Mouse (Mus musculus): ENCODE data around the gene Nckap5l. TPM values are rescaled to one million over a fixed set of nuclear protein-coding genes. Genes with fewer than 3 reads are reported as not detected.
A peak's percentile ranks its signal among the peaks of the same experiment; 100 is the strongest.

Gene Nckap5l
- polyA plus RNA-seq (2015; fragmentation: Nextera tagmentation; extraction: Ambion mirVana): 5.2 and 6.0 TPM in 2 replicates

GRCm38 (mm10) chr15:99457606-99458401 lies at the start of gene Nckap5l:
TSS of gene Nckap5l (minus strand) at chr15:99457748.
- ATAC-seq: peak; percentile 95
- peak within 1 kb of the TSS; percentile 76 for H3K4me3 ChIP-seq (ENCODE audit: low read depth, low read length)
- H3K27me3 ChIP-seq (replicated peaks; ENCODE audit: insufficient read depth, low read length): no peaks in the 10 kb centered on the region
- 1% methylated on average over 42 of the region's 45 CpGs for WGBS
- TF ChIP-seq EP300 (IDR thresholded peaks at IDR 0.05): no peak
- TF ChIP-seq CTCF (IDR thresholded peaks at IDR 0.05): no peak
- peak; percentile 96 for DNase-seq (ENCODE audit: low spot score)
- H3K9ac ChIP-seq (replicated peaks; ENCODE audit: low read depth): peak within 1 kb of the TSS; percentile 58
- peak within 1 kb of the TSS; percentile 90 for H3K4me2 ChIP-seq (replicated peaks; ENCODE audit: low read depth, low read length)
- no peaks in the 10 kb centered on the region for H3K9me3 ChIP-seq (ENCODE audit: low read length)
- H3K36me3 ChIP-seq (ENCODE audit: insufficient read depth, low read length): no peaks in the 10 kb centered on the region
- H3K4me1 ChIP-seq (ENCODE audit: insufficient read depth, low read depth, low read length): peaks cover 3% of the 10 kb centered on the region; the same call in 1 of the 2 replicates
- H3K27ac ChIP-seq (ENCODE audit: low read length): peak within 1 kb of the TSS; percentile 89

- Histone ChIP-seq H3K4me3 (ENCODE audit: low read depth, low read length) (no peak overlapping the region), H3K4me1 (ENCODE audit: insufficient read depth, low read depth, low read length) (peaks cover 25% of the 10 kb centered on the region), H3K27ac (ENCODE audit: low read length) (peak overlapping the region; percentile 85), H3K27me3 (replicated peaks; ENCODE audit: insufficient read depth, low read length) (no peaks in the 10 kb centered on the region), H3K36me3 (ENCODE audit: insufficient read depth, low read length) (no peaks in the 10 kb centered on the region), H3K9ac (replicated peaks; ENCODE audit: low read depth) (no peak overlapping the region), H3K4me2 (replicated peaks; ENCODE audit: low read depth, low read length) (no peak overlapping the region), H3K9me3 (ENCODE audit: low read length) (no peaks in the 10 kb centered on the region)
- TF ChIP-seq CTCF (IDR thresholded peaks at IDR 0.05) (0 out of 2 replicates have a peak, but pooled peaks have one; percentile 1), EP300 (IDR thresholded peaks at IDR 0.05) (peak; percentile 76)
- WGBS: 38% methylated on average over 15 of the region's 15 CpGs
- DNase-seq (ENCODE audit: low spot score): peak; percentile 94
- peak; percentile 86 for ATAC-seq
These were observed 48.0 kb upstream of the Nckap5l start for GRCm38 (mm10) chr15:99505324-99506095.

GRCm38 (mm10) chr15:99503256-99503655 lies 45.7 kb upstream of the Nckap5l start:
- TF ChIP-seq CTCF (IDR thresholded peaks at IDR 0.05): no peak
- TF ChIP-seq EP300 (IDR thresholded peaks at IDR 0.05): no peak
- no peak overlapping the region for H3K9ac ChIP-seq (replicated peaks; ENCODE audit: low read depth)
- H3K36me3 ChIP-seq (ENCODE audit: insufficient read depth, low read length): no peaks in the 10 kb centered on the region
- 61% methylated on average over 5 of the region's 5 CpGs for WGBS
- H3K4me2 ChIP-seq (replicated peaks; ENCODE audit: low read depth, low read length): no peak overlapping the region
- no peak overlapping the region for H3K4me3 ChIP-seq (ENCODE audit: low read depth, low read length)
- H3K27ac ChIP-seq (ENCODE audit: low read length): no peak overlapping the region
- no peak for DNase-seq (ENCODE audit: low spot score)
- H3K9me3 ChIP-seq (ENCODE audit: low read length): no peaks in the 10 kb centered on the region
- peaks cover 41% of the 10 kb centered on the region for H3K4me1 ChIP-seq (ENCODE audit: insufficient read depth, low read depth, low read length)
- H3K27me3 ChIP-seq (replicated peaks; ENCODE audit: insufficient read depth, low read length): no peaks in the 10 kb centered on the region
- no peak for ATAC-seq

GRCm38 (mm10) chr15:99502311-99502831 lies 44.8 kb upstream of the Nckap5l start:
- TF ChIP-seq CTCF (IDR thresholded peaks at IDR 0.05) (no peak), EP300 (IDR thresholded peaks at IDR 0.05) (no peak)
- Histone ChIP-seq H3K4me3 (ENCODE audit: low read depth, low read length) (no peak overlapping the region), H3K4me2 (replicated peaks; ENCODE audit: low read depth, low read length) (no peak overlapping the region), H3K4me1 (ENCODE audit: insufficient read depth, low read depth, low read length) (peaks cover 41% of the 10 kb centered on the region), H3K36me3 (ENCODE audit: insufficient read depth, low read length) (no peaks in the 10 kb centered on the region), H3K9me3 (ENCODE audit: low read length) (no peaks in the 10 kb centered on the region), H3K27me3 (replicated peaks; ENCODE audit: insufficient read depth, low read length) (no peaks in the 10 kb centered on the region), H3K27ac (ENCODE audit: low read length) (no peak overlapping the region), H3K9ac (replicated peaks; ENCODE audit: low read depth) (no peak overlapping the region)
- DNase-seq (ENCODE audit: low spot score) (no peak), ATAC-seq (no peak)
- 44% methylated on average over 12 of the region's 12 CpGs for WGBS

- Histone ChIP-seq H3K9me3 (ENCODE audit: low read length) (no peaks in the 10 kb centered on the region), H3K4me2 (replicated peaks; ENCODE audit: low read depth, low read length) (no peak overlapping the region), H3K9ac (replicated peaks; ENCODE audit: low read depth) (no peak overlapping the region), H3K4me1 (ENCODE audit: insufficient read depth, low read depth, low read length) (peaks cover 41% of the 10 kb centered on the region), H3K27me3 (replicated peaks; ENCODE audit: insufficient read depth, low read length) (no peaks in the 10 kb centered on the region), H3K36me3 (ENCODE audit: insufficient read depth, low read length) (no peaks in the 10 kb centered on the region), H3K27ac (ENCODE audit: low read length) (peak overlapping the region; percentile 55), H3K4me3 (ENCODE audit: low read depth, low read length) (no peak overlapping the region)
- WGBS: 69% methylated on average over 20 of the region's 20 CpGs
- ATAC-seq (no peak), DNase-seq (ENCODE audit: low spot score) (peak; percentile 55)
- TF ChIP-seq CTCF (IDR thresholded peaks at IDR 0.05) (no peak), EP300 (IDR thresholded peaks at IDR 0.05) (peak; percentile 51)
These were observed 44.0 kb upstream of the Nckap5l start for GRCm38 (mm10) chr15:99501292-99502260.
